Mouse (Mus musculus) hindbrain, embryonic 10.5 days (tissue): ENCODE data around the gene Wfdc3. TPM values are rescaled to one million over a fixed set of nuclear protein-coding genes. Genes with fewer than 3 reads are reported as not detected.

ENCODE experiments used
- DNase-seq: peaks from one replicate; pipeline ENCODE4 v3.0.0-alpha.2; 2017; ENCODE audit warnings: low spot score
- H3K27ac ChIP-seq: fragments of 300-500 bp; sonication (generic); 2 replicates; pipeline ENCODE4 v1.5.1; 2016; ENCODE audit warnings: mild to moderate bottlenecking, moderate library complexity
- H3K27me3 ChIP-seq: fragments of 300-500 bp; sonication (generic); 2 replicates; pipeline ENCODE4 v1.6.1; 2016; ENCODE audit warnings: mild to moderate bottlenecking; ENCODE audit not compliant: poor library complexity, insufficient read depth, severe bottlenecking
- H3K36me3 ChIP-seq: fragments of 300-500 bp; sonication (generic); 2 replicates; pipeline ENCODE4 v1.6.1; 2016; ENCODE audit warnings: mild to moderate bottlenecking, moderate library complexity
- H3K4me1 ChIP-seq: fragments of 300-500 bp; sonication (generic); replicated peaks from 2 replicates; pipeline ENCODE4 v1.6.1; 2016; ENCODE audit warnings: mild to moderate bottlenecking
- H3K4me3 ChIP-seq: fragments of 300-500 bp; sonication (generic); 2 replicates; pipeline ENCODE4 v1.5.1; 2016; ENCODE audit warnings: mild to moderate bottlenecking, moderate library complexity
- H3K9me3 ChIP-seq: fragments of 300-500 bp; sonication (generic); 2 replicates; pipeline ENCODE4 v1.6.1; 2016; ENCODE audit warnings: mild to moderate bottlenecking, moderate library complexity
- WGBS: fragments of 180-500 bp; shearing (Covaris S2); methylation state at CpG from one replicate; pipeline ENCODE4 v1.1.7; 2016; 5-methylcytosine and 5-hydroxymethylcytosine counted together
- polyA plus RNA-seq: library from polyadenylated mRNA; unstranded; fragments of >200 nt; fragmentation: Nextera tagmentation; extraction: Ambion mirVana; gene quantifications from 2 replicates; pipeline ENCODE4 v1.2.1, GENCODE M21; 2016

The Wfdc3 gene
- polyA plus RNA-seq: 0.85 and 1.4 TPM in 2 replicates

DNA sequence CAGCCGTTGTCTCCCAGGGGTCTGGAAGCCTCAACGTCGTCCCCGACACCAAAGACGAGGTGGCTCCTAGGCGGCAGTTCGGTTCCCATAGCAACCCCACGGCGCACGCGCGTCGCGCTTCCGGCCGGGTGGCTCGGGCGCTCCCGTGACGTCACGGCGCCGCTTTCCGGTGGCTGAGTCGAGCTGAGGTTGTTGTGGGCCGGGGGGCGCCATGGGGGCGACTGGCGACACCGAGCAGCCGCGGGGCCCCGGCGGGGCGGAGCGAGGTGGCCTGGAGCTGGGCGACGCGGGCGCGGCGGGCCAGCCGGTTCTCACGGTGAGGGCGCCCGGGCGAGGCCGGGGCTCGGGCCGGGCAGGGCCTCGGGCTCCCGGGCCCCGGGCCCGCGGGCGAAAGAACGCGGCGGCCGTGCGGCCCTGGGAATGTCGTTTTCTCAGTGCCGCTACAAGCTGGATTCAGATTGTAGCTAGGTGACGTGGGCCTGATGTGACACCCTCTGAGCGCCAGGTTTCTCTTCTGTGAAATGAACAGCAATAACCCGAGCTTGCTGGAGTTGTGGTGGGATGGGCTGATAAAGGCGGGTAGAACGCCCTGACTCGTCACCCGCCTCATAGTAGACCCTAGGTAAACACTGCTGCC lies at the start of gene Wfdc3, which contains the start of gene Dnttip1:
Gene Wfdc3, minus strand, starts transcription at position 89 of the 637 bp plus-strand sequence.
Gene Dnttip1, plus strand, starts transcription at position 141 of the 637 bp plus-strand sequence.
- Histone ChIP-seq H3K4me1 (peaks cover 20% of the 10 kb centered on the region), H3K27ac (peak within 1 kb of the TSS; percentile 95), H3K4me3 (peak within 1 kb of the TSS; percentile 88), H3K9me3 (no peaks in the 10 kb centered on the region), H3K27me3 (no peaks in the 10 kb centered on the region), H3K36me3 (peaks cover 37% of the 10 kb centered on the region)
- peak; percentile 94 for DNase-seq
- WGBS: under 1% methylated on average over 70 of the region's 70 CpGs

DNA sequence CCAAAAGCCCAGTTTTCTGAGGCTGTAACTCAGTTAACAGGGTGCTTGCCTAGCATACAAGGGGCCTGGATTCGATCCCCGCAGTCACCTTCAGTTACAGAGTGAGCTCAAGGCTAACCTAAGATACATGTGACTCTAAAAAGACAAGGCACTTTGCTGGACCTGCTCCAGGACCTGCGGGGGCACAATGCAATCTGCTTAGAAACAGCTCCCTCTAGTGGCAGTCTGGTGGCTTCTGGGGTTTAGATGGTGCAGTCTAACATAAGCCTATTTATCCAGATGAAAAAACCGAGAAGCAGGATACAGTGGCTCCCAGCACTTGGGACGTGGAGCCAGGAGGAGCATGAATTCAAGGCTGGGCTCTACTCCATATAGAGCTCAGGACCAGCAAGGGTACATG lies 48.6 kb upstream of the Wfdc3 start:
- no peak overlapping the region for H3K27ac ChIP-seq
- H3K27me3 ChIP-seq: no peaks in the 10 kb centered on the region
- WGBS: 43% methylated on average over 5 of the region's 5 CpGs
- H3K9me3 ChIP-seq: no peaks in the 10 kb centered on the region
- H3K36me3 ChIP-seq: peaks cover 93% of the 10 kb centered on the region
- H3K4me3 ChIP-seq: no peak overlapping the region
- peak; percentile 80 for DNase-seq
- no peaks in the 10 kb centered on the region for H3K4me1 ChIP-seq

DNA sequence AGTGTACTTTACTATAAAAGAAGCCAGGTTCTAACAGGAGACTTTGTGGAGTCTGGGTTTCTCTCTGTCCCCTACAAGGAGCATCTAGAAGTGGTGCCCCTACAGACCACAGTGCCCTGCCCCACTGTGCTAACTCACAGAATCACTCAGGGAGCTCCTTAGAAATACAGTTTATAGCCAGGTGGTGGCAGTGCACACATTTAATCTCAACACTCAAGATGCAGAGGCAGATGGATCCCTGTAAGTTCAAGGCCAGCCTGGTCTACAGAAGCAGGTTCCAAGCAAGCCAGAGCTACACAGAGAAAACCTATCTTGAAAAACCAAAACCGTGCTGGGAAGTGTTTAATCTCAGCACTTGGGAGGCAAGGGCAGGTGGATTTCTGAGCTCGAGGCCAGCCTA lies 48.0 kb upstream of the Wfdc3 start:
- no peak overlapping the region; the same call in 1 of the 2 replicates for H3K4me3 ChIP-seq
- H3K9me3 ChIP-seq: no peaks in the 10 kb centered on the region
- no peak for DNase-seq
- H3K27me3 ChIP-seq: no peaks in the 10 kb centered on the region
- no peak overlapping the region for H3K27ac ChIP-seq
- H3K4me1 ChIP-seq: peaks cover 3% of the 10 kb centered on the region; the same call in 1 of the 2 replicates
- 87% methylated on average over 2 of the region's 2 CpGs for WGBS
- H3K36me3 ChIP-seq: peaks cover 91% of the 10 kb centered on the region

DNA sequence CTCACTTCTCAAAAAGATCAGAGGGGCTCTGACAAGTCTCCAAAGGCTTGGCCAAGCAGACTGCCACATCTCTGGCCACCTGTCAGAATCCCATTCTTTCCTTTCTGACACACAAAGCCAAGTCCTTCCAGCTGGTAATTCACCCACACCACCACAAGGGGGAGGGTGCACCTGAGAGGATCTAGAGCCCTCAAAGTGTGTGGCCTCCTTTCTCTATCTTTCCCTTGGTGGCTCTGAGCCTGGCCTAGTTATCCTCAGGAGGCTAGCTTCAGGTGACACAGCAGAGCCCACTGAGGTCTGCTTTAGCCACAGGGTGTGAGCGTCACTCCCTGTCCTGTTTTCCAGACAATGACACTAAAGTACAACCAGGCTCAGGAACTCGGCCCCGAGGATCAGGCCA lies 47.5 kb upstream of the Wfdc3 start:
- H3K9me3 ChIP-seq: no peaks in the 10 kb centered on the region
- no peaks in the 10 kb centered on the region for H3K27me3 ChIP-seq
- DNase-seq: peak; percentile 63
- no peak overlapping the region for H3K27ac ChIP-seq
- H3K4me3 ChIP-seq: no peak overlapping the region
- H3K36me3 ChIP-seq: peaks cover 91% of the 10 kb centered on the region
- H3K4me1 ChIP-seq: peaks cover 8% of the 10 kb centered on the region
- WGBS: 87% methylated on average over 3 of the region's 3 CpGs

DNA sequence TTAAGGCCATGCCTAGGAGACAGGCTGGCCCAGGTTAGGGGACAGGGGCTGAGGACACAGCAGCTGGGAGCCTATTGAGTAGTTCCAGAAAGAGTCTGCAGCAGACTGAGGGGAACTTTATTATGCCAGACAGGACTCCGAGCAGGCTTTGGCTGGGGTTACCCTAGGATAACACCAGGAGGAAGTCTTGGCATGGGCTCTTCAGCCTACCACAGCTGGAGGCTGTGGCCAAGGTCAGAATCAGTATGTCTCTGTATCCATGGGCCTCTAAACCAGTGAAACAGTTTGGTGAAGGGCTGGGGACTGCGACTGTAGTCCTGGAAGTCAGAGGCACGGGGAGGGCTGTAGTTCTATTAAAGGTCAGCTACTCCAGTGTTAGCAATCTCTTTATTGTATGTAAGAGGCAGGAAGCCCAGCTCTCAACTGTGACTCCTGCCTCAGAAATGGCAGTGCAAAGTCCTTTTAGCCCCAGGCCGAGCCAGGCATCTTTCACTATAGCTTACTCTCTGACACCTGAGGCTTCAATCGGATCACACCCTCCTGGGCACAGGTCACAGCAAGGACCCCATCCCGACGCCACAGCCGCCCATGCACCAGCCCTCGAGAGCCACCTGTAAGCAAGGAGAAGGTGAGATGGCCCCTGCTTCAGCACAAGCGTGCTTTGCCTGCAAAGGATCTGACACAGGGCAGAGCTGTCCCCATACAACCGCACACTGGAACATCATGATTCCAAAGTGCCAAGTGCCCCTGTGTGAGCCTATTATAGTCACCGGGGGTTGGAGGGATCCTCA lies 46.9 kb upstream of the Wfdc3 start:
- 93% methylated on average over 12 of the region's 12 CpGs for WGBS
- Histone ChIP-seq H3K27me3 (no peaks in the 10 kb centered on the region), H3K36me3 (peaks cover 84% of the 10 kb centered on the region), H3K9me3 (no peaks in the 10 kb centered on the region), H3K27ac (no peak overlapping the region), H3K4me1 (peaks cover 10% of the 10 kb centered on the region), H3K4me3 (no peak overlapping the region)
- DNase-seq: no peak

DNA sequence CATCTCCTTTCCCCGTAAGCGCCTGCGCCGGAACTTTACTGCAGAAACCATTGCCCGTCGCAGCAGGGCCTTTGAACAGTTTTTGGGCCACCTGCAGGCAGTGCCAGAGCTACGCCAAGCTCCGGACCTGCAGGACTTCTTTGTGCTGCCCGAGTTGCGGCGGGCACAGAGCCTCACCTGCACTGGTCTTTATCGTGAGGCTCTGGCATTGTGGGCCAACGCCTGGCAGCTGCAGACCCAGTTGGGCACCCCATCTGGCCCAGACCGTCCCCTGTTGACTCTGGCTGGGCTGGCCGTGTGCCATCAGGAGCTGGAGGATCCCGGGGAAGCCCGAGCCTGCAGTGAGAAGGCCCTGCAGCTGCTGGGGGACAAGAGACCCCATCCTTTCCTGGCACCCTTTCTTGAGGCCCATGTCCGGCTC lies 46.1 kb upstream of the Wfdc3 start:
- Histone ChIP-seq H3K4me3 (no peak overlapping the region), H3K36me3 (peaks cover 79% of the 10 kb centered on the region), H3K4me1 (peaks cover 12% of the 10 kb centered on the region), H3K27ac (no peak overlapping the region), H3K27me3 (peaks cover 4% of the 10 kb centered on the region; the same call in 1 of the 2 replicates), H3K9me3 (no peaks in the 10 kb centered on the region)
- DNase-seq: no peak
- 92% methylated on average over 18 of the region's 18 CpGs for WGBS

DNA sequence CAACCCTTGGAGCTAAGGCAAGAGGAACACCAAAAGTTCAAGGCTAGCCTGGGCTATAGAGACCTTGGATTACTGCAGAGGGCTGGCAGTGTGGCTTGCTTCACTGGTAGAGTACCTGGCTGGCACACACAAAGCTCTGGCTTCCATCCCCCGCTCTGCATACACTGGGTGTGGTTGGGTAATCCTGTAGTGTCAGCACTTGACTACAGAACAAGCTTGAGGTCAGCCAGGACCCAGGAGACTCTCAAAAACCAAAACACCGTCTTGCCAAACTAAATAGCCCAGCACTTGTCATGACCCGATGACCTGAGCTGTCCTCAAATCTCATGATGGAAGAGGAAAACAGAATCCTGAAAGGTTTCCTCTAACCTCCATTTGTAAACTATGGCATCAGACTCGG lies 44.7 kb upstream of the Wfdc3 start:
- Histone ChIP-seq H3K27ac (no peak overlapping the region), H3K9me3 (no peaks in the 10 kb centered on the region), H3K4me3 (no peak overlapping the region), H3K4me1 (peaks cover 26% of the 10 kb centered on the region), H3K27me3 (peaks cover 7% of the 10 kb centered on the region; the same call in 1 of the 2 replicates), H3K36me3 (peaks cover 65% of the 10 kb centered on the region)
- no peak for DNase-seq
- WGBS: 83% methylated on average over 4 of the region's 4 CpGs

DNA sequence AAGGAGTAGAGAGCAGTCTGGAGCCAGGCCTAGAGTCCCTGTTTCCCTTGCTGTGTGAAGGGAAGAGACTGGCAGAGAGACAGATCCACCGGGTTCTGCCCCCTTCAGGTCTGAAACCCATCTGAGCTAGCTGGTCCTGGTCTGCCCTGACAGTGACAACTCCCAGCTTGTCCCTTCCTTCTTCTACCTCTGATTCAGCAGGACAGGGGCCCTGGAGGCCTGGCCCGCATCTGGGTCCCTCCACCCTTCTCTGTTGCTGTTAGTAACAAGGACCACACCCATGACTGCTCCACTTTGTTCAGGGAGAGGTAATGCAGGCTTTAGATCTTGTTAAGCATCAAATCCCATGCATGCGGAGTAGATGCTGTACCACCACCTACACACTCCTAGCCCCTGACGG lies 42.7 kb upstream of the Wfdc3 start:
- no peaks in the 10 kb centered on the region for H3K9me3 ChIP-seq
- no peak overlapping the region for H3K27ac ChIP-seq
- H3K36me3 ChIP-seq: peaks cover 47% of the 10 kb centered on the region

DNA sequence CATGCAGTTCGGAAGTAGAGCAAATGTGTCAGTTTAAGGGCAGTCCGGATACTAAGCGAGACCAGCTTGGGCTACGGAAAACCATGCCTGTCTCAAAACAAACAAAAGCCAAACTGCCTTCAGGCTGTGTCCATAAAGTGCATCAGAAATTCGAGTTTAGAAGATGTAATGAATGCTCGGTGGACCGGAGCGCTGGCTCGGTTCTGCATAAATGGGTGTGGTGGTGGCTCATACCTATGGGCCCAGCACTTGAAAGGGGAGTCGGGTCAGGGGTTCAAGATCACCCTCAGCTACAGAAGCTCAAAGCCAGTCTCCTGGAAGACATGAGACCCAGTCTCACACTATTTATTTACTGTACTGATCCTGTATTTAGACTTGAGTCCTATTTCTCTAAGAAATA lies 42.0 kb upstream of the Wfdc3 start:
- Histone ChIP-seq H3K9me3 (no peaks in the 10 kb centered on the region), H3K27ac (no peak overlapping the region), H3K4me1 (peaks cover 35% of the 10 kb centered on the region), H3K27me3 (peaks cover 7% of the 10 kb centered on the region; the same call in 1 of the 2 replicates), H3K36me3 (peaks cover 41% of the 10 kb centered on the region), H3K4me3 (no peak overlapping the region)
- no peak for DNase-seq
- WGBS: 86% methylated on average over 10 of the region's 10 CpGs

More for the DNA sequence above, 42.7 kb upstream of the Wfdc3 start:
- DNase-seq: no peak
- no peak overlapping the region for H3K4me3 ChIP-seq
- peaks cover 7% of the 10 kb centered on the region; the same call in 1 of the 2 replicates for H3K27me3 ChIP-seq
- H3K4me1 ChIP-seq: peaks cover 35% of the 10 kb centered on the region
- WGBS: 70% methylated on average over 4 of the region's 4 CpGs

DNA sequence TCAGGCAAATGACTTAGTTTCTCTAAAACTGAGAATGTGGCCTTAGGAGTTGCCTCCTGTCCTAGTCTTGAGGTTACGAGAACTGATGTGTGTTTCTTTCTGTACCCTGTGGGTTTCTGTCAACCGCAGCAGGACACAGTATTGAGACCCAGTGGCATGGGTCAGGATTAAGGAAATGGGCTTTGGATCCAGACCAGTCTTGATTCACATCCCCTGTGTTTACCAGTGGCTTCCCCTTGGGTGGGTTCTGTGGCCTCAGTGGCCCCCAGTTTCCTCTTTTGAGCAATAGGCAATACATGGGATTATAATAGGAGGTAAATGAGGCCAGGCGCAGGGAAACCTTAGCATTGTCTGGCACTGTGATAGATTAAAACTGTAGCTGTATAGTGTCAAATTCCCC lies 41.3 kb upstream of the Wfdc3 start:
- H3K4me1 ChIP-seq: peaks cover 35% of the 10 kb centered on the region
- peak overlapping the region; percentile 79 for H3K4me3 ChIP-seq
- DNase-seq: no peak
- peaks cover 7% of the 10 kb centered on the region; the same call in 1 of the 2 replicates for H3K27me3 ChIP-seq
- H3K27ac ChIP-seq: no peak overlapping the region
- peaks cover 34% of the 10 kb centered on the region for H3K36me3 ChIP-seq
- no peaks in the 10 kb centered on the region for H3K9me3 ChIP-seq
- 86% methylated on average over 3 of the region's 3 CpGs for WGBS

DNA sequence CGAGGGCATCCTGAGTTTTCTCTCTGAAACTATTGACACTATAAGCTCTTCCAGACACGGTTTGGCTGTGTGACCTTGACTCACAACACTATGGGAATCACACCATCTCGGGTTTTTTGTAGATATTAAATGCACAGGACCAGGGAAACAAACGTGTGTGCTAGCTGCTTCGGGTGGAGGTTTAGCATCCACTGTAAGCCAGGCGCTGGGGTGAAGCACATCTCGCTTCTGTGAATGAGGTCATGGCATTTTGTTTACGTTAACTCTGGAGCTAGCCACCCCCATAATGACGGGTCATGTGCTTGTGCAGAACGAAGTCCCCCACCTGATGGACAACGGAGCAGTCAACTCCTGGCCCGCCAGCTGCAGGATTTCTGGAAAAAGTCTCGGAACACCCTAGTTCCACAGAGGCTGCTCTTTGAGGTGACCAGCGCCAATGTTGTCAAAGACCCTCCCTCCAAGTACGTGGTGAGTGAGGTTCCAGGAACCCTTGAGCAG lies 40.7 kb upstream of the Wfdc3 start:
- Histone ChIP-seq H3K4me1 (peaks cover 35% of the 10 kb centered on the region), H3K4me3 (peak overlapping the region; percentile 79), H3K9me3 (no peaks in the 10 kb centered on the region), H3K36me3 (peaks cover 28% of the 10 kb centered on the region), H3K27ac (peak overlapping the region; percentile 89), H3K27me3 (peaks cover 7% of the 10 kb centered on the region; the same call in 1 of the 2 replicates)
- no peak for DNase-seq
- WGBS: 8% methylated on average over 15 of the region's 15 CpGs

DNA sequence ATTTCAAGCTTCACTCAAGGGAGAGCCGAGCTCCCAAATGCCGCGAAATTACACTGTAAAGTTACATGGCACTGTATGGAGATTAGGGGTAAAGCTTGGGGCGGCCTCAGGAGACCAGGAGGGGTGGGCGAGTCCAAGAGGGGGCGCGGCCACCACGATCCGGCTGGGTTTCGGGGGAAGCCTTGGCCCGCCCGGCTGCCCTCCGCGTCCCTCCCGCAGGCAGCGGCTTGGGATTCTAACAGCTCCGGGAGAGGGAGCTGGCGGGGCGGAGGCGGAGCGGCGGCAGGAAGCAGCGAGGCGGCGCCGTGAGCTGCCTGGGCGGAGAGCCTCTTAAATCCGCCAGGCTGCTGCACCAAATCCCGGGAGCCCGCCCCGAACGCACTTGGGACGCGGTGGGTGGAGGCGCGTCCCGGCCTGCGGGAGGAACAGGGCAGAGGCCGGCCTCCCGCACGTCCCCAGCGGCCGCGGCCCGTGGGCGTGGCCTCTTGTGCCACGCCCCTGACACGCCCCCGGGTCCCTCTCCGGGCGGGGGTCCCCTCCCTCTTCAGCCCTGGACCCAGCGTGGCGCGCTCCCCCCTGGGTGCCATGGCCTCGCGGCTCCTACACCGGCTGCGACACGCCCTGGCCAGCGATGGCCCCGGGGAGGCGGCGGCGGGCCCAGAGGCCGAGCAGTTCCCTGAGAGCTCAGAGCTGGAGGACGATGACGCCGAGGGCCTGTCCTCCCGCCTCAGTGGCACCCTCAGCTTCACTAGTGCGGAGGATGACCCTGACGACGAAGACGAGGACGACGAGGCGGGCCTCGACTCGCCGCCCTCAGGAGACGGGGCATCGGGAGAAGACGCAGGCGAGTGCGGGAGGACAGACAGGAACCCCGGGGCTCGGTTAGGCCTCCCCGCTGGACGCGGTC lies 40.0 kb upstream of the Wfdc3 start, which contains the start of gene Snx21:
Gene Snx21, plus strand, starts transcription at position 343 of the 907 bp plus-strand sequence.
- peak; percentile 87 for DNase-seq
- Histone ChIP-seq H3K4me3 (peak within 1 kb of the TSS; percentile 79), H3K27me3 (peaks cover 7% of the 10 kb centered on the region; the same call in 1 of the 2 replicates), H3K36me3 (peaks cover 21% of the 10 kb centered on the region), H3K9me3 (no peaks in the 10 kb centered on the region), H3K4me1 (peaks cover 35% of the 10 kb centered on the region), H3K27ac (peak within 1 kb of the TSS; percentile 89)
- under 1% methylated on average over 87 of the region's 89 CpGs for WGBS
